Mouse (Mus musculus): ENCODE results near the gene 7530416G11Rik. TPM values are rescaled to one million over a fixed set of nuclear protein-coding genes. Genes with fewer than 3 reads are reported as not detected.

The 7530416G11Rik gene
- total RNA-seq (2014; fragmentation: Nextera tagmentation) (not detected in 2 replicates), total RNA-seq (2017) (not detected in 2 replicates), polyA plus RNA-seq (2012) (not detected in 2 replicates)

DNA sequence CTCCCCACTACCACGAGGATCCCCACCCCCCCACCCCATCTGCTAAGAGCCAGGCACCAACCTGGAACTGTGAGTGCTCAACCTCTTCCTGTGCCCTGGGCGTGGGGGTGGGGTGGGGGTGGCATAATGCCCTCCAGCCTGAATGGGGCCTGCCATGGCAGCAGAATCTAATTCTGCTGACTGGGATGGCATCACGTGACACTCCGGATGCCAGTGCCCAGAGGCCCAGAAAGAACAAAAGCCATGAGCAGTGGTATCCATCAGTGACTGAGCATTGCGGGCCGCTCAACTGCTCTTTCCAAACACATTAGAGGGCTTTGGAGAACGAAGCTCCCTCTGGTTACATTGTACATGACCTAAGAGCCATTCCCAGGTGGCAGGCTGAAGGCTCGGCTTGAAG, at the start of gene 7530416G11Rik:
Gene 7530416G11Rik (minus strand): TSS at position 101 of the 400 bp plus-strand sequence.
- peaks cover 3% of the 10 kb centered on the region; the same call in 1 of the 2 replicates for H3K27me3 ChIP-seq (ENCODE audit: insufficient read depth, low read length)
- no peaks in the 10 kb centered on the region for H3K4me1 ChIP-seq (ENCODE audit: insufficient read depth, low read depth, low read length)
- H3K9me3 ChIP-seq (replicated peaks): no peaks in the 10 kb centered on the region
- no peak for DNase-seq (ENCODE audit: low spot score)
- no peak within 1 kb of the TSS for H3K4me3 ChIP-seq (ENCODE audit: low read depth, low read length)
- H3K36me3 ChIP-seq (replicated peaks): no peaks in the 10 kb centered on the region
- no peak for ATAC-seq (ENCODE audit: extremely low read depth, insufficient number of reproducible peaks, low FRiP score, poor library complexity, severe bottlenecking)
- TF ChIP-seq CTCF (IDR thresholded peaks at IDR 0.05; ENCODE audit: low read depth, low read length) (no peak), POLR2AphosphoS5 (IDR thresholded peaks at IDR 0.05; ENCODE audit: insufficient replicate concordance, low read depth, low read length) (no peak), GATA1 (IDR thresholded peaks at IDR 0.05; ENCODE audit: borderline replicate concordance, low read length) (no peak), TAL1 (conservative IDR thresholded peaks at IDR 0.05; ENCODE audit: low read depth, low read length) (no peak), GATA2 (IDR thresholded peaks at IDR 0.05; ENCODE audit: borderline replicate concordance, low read depth, low read length) (no peak)

DNA sequence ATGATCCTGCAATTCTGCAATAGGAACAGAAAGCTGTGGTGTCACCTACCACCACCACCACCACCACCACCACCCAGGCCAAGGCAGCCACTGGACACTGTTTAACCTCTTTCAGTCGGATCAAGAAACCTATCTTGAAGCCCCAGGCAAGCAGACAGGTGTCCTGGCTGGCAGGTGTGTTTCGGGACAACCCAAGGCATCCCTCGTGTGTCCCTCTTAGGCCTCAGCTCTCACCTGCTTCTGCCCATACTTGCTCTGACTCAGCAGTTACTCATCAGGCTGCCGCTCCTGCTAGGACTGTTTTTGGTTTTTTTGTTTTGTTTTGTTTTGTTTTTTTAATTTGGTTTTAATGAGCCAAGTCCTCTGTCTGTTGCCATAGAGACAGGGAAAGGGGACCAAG, 43.5 kb upstream of the 7530416G11Rik start:
- H3K4me3 ChIP-seq (ENCODE audit: low read depth, low read length): no peak overlapping the region
- H3K27me3 ChIP-seq (ENCODE audit: insufficient read depth, low read length): peaks cover 4% of the 10 kb centered on the region; the same call in 1 of the 2 replicates
- no peaks in the 10 kb centered on the region for H3K9me3 ChIP-seq (replicated peaks)
- H3K36me3 ChIP-seq (replicated peaks): no peaks in the 10 kb centered on the region
- DNase-seq (ENCODE audit: low spot score): no peak
- TF ChIP-seq CTCF (IDR thresholded peaks at IDR 0.05; ENCODE audit: low read depth, low read length): no peak
- TF ChIP-seq GATA2 (IDR thresholded peaks at IDR 0.05; ENCODE audit: borderline replicate concordance, low read depth, low read length): no peak
- TF ChIP-seq GATA1 (IDR thresholded peaks at IDR 0.05; ENCODE audit: borderline replicate concordance, low read length): no peak
- no peak for TF ChIP-seq TAL1 (conservative IDR thresholded peaks at IDR 0.05; ENCODE audit: low read depth, low read length)
- TF ChIP-seq POLR2AphosphoS5 (IDR thresholded peaks at IDR 0.05; ENCODE audit: insufficient replicate concordance, low read depth, low read length): no peak
- ATAC-seq (ENCODE audit: extremely low read depth, insufficient number of reproducible peaks, low FRiP score, poor library complexity, severe bottlenecking): no peak
- H3K4me1 ChIP-seq (ENCODE audit: insufficient read depth, low read depth, low read length): no peaks in the 10 kb centered on the region

DNA sequence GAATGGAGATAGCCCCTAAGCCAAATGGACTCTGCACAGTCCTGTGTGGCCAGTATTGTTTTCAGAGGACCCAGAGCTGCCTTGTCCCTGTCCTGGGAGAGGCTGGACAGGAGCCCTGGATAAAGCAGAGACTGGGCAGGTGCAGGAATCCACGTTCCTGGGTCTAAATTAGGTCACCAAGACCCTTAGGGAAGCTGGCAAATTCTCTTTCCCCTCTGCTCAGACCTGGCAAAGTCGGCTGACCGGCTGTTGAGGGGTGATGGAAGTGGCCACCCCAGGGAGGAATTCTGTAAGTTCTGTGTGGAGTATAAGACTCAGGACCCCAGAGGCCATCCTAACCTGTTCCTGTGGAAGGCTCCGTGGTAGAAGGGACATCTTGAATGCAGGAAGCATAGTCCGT, 42.3 kb upstream of the 7530416G11Rik start:
- Histone ChIP-seq H3K4me1 (ENCODE audit: insufficient read depth, low read depth, low read length) (no peaks in the 10 kb centered on the region), H3K27me3 (ENCODE audit: insufficient read depth, low read length) (peaks cover 4% of the 10 kb centered on the region; the same call in 1 of the 2 replicates), H3K4me3 (ENCODE audit: low read depth, low read length) (no peak overlapping the region), H3K36me3 (replicated peaks) (no peaks in the 10 kb centered on the region), H3K9me3 (replicated peaks) (no peaks in the 10 kb centered on the region)
- ATAC-seq (ENCODE audit: extremely low read depth, insufficient number of reproducible peaks, low FRiP score, poor library complexity, severe bottlenecking) (no peak), DNase-seq (ENCODE audit: low spot score) (no peak)
- TF ChIP-seq GATA1 (IDR thresholded peaks at IDR 0.05; ENCODE audit: borderline replicate concordance, low read length): no peak
- no peak for TF ChIP-seq TAL1 (conservative IDR thresholded peaks at IDR 0.05; ENCODE audit: low read depth, low read length)
- no peak for TF ChIP-seq CTCF (IDR thresholded peaks at IDR 0.05; ENCODE audit: low read depth, low read length)

DNA sequence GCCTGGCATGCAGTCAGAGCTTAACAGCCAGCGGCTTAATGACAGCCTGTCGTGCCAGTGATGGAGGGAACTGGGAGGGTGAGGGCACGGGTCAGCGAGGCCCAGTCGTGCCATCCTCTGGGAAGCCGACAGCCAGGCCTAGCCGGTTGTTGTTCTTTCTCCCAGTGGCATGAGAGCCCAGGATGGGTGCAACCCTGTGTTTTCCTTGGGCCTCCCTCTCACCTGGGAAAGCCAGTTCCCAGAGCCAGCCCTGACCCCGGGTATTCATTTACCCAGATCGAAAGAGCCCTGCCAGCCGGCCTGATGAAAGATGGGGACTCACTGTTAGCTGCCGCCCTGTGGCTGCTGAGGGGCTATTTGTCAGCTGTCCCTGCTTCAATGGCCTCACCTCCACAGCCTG, 35.1 kb upstream of the 7530416G11Rik start:
- TF ChIP-seq POLR2AphosphoS5 (IDR thresholded peaks at IDR 0.05; ENCODE audit: insufficient replicate concordance, low read depth, low read length): no peak
- no peak for TF ChIP-seq CTCF (IDR thresholded peaks at IDR 0.05; ENCODE audit: low read depth, low read length)
- TF ChIP-seq GATA1 (IDR thresholded peaks at IDR 0.05; ENCODE audit: borderline replicate concordance, low read length): no peak
- TF ChIP-seq TAL1 (conservative IDR thresholded peaks at IDR 0.05; ENCODE audit: low read depth, low read length): no peak
- no peak for TF ChIP-seq GATA2 (IDR thresholded peaks at IDR 0.05; ENCODE audit: borderline replicate concordance, low read depth, low read length)
- peaks cover 9% of the 10 kb centered on the region; the same call in 1 of the 2 replicates for H3K27me3 ChIP-seq (ENCODE audit: insufficient read depth, low read length)
- ATAC-seq (ENCODE audit: extremely low read depth, insufficient number of reproducible peaks, low FRiP score, poor library complexity, severe bottlenecking): no peak
- no peak for DNase-seq (ENCODE audit: low spot score)
- no peak overlapping the region for H3K4me3 ChIP-seq (ENCODE audit: low read depth, low read length)
- no peaks in the 10 kb centered on the region for H3K9me3 ChIP-seq (replicated peaks)
- H3K36me3 ChIP-seq (replicated peaks): no peaks in the 10 kb centered on the region
- no peaks in the 10 kb centered on the region for H3K4me1 ChIP-seq (ENCODE audit: insufficient read depth, low read depth, low read length)

DNA sequence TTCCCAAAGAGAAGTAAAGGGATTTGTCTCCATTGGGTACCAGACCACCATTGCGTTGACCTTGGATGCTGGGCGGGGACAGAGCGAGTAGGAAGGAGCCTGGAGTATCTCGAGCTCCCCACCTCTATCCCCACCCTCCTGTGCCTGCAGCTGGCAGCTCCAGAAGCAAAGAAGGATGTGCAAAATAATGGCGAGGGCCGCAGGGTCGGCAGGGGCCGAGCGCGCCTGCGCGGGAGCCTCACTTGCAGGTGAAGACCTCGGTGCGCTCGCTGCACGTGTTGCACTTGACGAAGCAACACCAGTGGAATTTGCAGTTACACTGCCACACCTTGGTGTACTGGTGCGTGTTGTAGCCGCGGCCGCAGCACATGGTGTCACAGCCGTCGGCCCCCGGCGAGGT, 34.1 kb upstream of the 7530416G11Rik start:
- Histone ChIP-seq H3K27me3 (ENCODE audit: insufficient read depth, low read length) (peaks cover 9% of the 10 kb centered on the region; the same call in 1 of the 2 replicates), H3K9me3 (replicated peaks) (no peaks in the 10 kb centered on the region), H3K4me3 (ENCODE audit: low read depth, low read length) (no peak overlapping the region), H3K36me3 (replicated peaks) (no peaks in the 10 kb centered on the region), H3K4me1 (ENCODE audit: insufficient read depth, low read depth, low read length) (no peaks in the 10 kb centered on the region)
- ATAC-seq (ENCODE audit: extremely low read depth, insufficient number of reproducible peaks, low FRiP score, poor library complexity, severe bottlenecking) (no peak), DNase-seq (ENCODE audit: low spot score) (no peak)
- TF ChIP-seq POLR2AphosphoS5 (IDR thresholded peaks at IDR 0.05; ENCODE audit: insufficient replicate concordance, low read depth, low read length): no peak
- TF ChIP-seq TAL1 (conservative IDR thresholded peaks at IDR 0.05; ENCODE audit: low read depth, low read length): no peak
- no peak for TF ChIP-seq GATA2 (IDR thresholded peaks at IDR 0.05; ENCODE audit: borderline replicate concordance, low read depth, low read length)
- TF ChIP-seq CTCF (IDR thresholded peaks at IDR 0.05; ENCODE audit: low read depth, low read length): no peak
- no peak for TF ChIP-seq GATA1 (IDR thresholded peaks at IDR 0.05; ENCODE audit: borderline replicate concordance, low read length)

DNA sequence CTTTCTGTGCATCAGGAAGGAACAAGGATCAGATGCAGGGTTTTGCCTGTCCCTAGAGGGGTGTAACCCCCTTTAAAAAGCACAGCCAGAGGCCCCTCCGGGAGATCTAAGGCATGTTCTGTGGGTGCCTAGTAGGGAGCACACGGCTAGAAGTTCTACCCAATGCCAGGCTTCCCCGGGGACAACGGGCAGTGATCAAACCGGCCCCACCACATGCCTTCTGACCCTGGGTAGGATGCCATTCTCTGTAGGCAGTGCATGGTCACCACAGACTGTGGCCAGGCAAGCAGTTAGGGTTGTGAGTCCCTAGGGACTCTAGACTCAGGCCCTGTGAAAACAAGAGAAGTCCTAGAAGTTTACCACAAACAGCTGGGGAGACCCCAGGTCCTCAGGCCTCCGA, 31.6 kb upstream of the 7530416G11Rik start:
- Histone ChIP-seq H3K9me3 (replicated peaks) (no peaks in the 10 kb centered on the region), H3K27me3 (ENCODE audit: insufficient read depth, low read length) (peaks cover 5% of the 10 kb centered on the region; the same call in 1 of the 2 replicates), H3K36me3 (replicated peaks) (no peaks in the 10 kb centered on the region), H3K4me1 (ENCODE audit: insufficient read depth, low read depth, low read length) (no peaks in the 10 kb centered on the region), H3K4me3 (ENCODE audit: low read depth, low read length) (no peak overlapping the region)
- TF ChIP-seq CTCF (IDR thresholded peaks at IDR 0.05; ENCODE audit: low read depth, low read length) (no peak), POLR2AphosphoS5 (IDR thresholded peaks at IDR 0.05; ENCODE audit: insufficient replicate concordance, low read depth, low read length) (no peak), GATA1 (IDR thresholded peaks at IDR 0.05; ENCODE audit: borderline replicate concordance, low read length) (no peak), TAL1 (conservative IDR thresholded peaks at IDR 0.05; ENCODE audit: low read depth, low read length) (no peak), GATA2 (IDR thresholded peaks at IDR 0.05; ENCODE audit: borderline replicate concordance, low read depth, low read length) (no peak)
- ATAC-seq (ENCODE audit: extremely low read depth, insufficient number of reproducible peaks, low FRiP score, poor library complexity, severe bottlenecking) (no peak), DNase-seq (ENCODE audit: low spot score) (no peak)

Data from G1E (cell line).